In genomic region chr17:29381472-29381871, GRCm38 (mm10) we compare ENCODE assay signal across 9 mouse cellular contexts. TPM values are rescaled to one million over a fixed set of nuclear protein-coding genes. Genes with fewer than 3 reads are reported as not detected.
DNase-seq lines count a peak whose midpoint lies in the region; ATAC-seq and TF ChIP-seq lines count a peak whose summit lies in the region.
"Had no signal": no experiment of that assay in that cellular context is flagged by ENCODE, and none has a peak within 500 bp of the region (broad histone marks: within the 10 kb centered on the region; RNA-seq: fewer than 3 reads in every experiment).

No protein-coding gene starts in this region.

- no peak overlapping the region for H3K4me2 ChIP-seq in stomach, embryonic 16.5 days (ENCODE audit: low read depth, low read length)

- DNase-seq in right cerebral cortex, postnatal 14 days: peak; percentile 61
- no peak for DNase-seq in right cerebral cortex, postnatal 25 days
- peak; percentile 44 to 70 for DNase-seq in left cerebral cortex, postnatal 14 days (ENCODE audit: low spot score in 2 of 2)

- ATAC-seq in erythroblast, adult 5-6 weeks (replicated peaks; ENCODE audit: low FRiP score, poor library complexity, severe bottlenecking): peak; percentile 87
- ATAC-seq in hematopoietic stem cell, adult 5-6 weeks (replicated peaks in 1 of 2; ENCODE audit: insufficient read depth in 1 of 2, low FRiP score in 2 of 2, low TSS enrichment in 1 of 2, low read depth in 1 of 2, poor library complexity in 2 of 2, severe bottlenecking in 2 of 2): peak; percentile 86 to 93
- peak; percentile 99 for ATAC-seq in megakaryocyte, adult 5-6 weeks (ENCODE audit: poor library complexity, severe bottlenecking)
- peak; percentile 81; the same call in 1 of the 2 replicates for ATAC-seq in stomach, embryonic 16.5 days (ENCODE audit: insufficient read depth, low FRiP score)

- peak overlapping the region; percentile 43 for H3K4me3 ChIP-seq in bone marrow macrophage, adult 2 months (ENCODE audit: insufficient read depth, low read length)
- no peak overlapping the region for H3K4me3 ChIP-seq in stomach, embryonic 16.5 days (replicated peaks; ENCODE audit: low read length)
- H3K4me3 ChIP-seq: erythroblast, embryonic 14.5 days had no signal

- peak overlapping the region; percentile 74 for H3K27ac ChIP-seq in bone marrow macrophage, adult 2 months (ENCODE audit: insufficient read depth, low read depth, low read length)
- H3K27ac ChIP-seq in stomach, embryonic 16.5 days (ENCODE audit: low read length): no peak overlapping the region

- intact Hi-C loops in left cerebral cortex, postnatal 14 days (cut with DNase I): loop anchor here (5.0 kb wide), 1 partner anchor 131 kb away; no protein-coding TSS in a partner anchor

- H3K9me3 ChIP-seq in stomach, embryonic 16.5 days (replicated peaks; ENCODE audit: control insufficient read depth, low read length): no peaks in the 10 kb centered on the region

- H3K9ac ChIP-seq in stomach, embryonic 16.5 days (ENCODE audit: low read length): no peak overlapping the region

- no peaks in the 10 kb centered on the region for H3K27me3 ChIP-seq in stomach, embryonic 16.5 days (ENCODE audit: control insufficient read depth, insufficient read depth, low read length)

- peaks cover 26% of the 10 kb centered on the region for H3K4me1 ChIP-seq in bone marrow macrophage, adult 2 months (ENCODE audit: control insufficient read depth, insufficient read depth, low read length)
- no peaks in the 10 kb centered on the region for H3K4me1 ChIP-seq in stomach, embryonic 16.5 days (ENCODE audit: control insufficient read depth, insufficient read depth, low read length)

- 25% methylated on average over 7 of the region's 7 CpGs for WGBS in stomach, embryonic 16.5 days

- no peak for TF ChIP-seq POLR2A in bone marrow macrophage, adult 2 months (IDR thresholded peaks at IDR 0.05; ENCODE audit: borderline replicate concordance, low read depth, low read length)

- no peaks in the 10 kb centered on the region for H3K36me3 ChIP-seq in stomach, embryonic 16.5 days (ENCODE audit: control insufficient read depth, insufficient read depth, low read length)

- TF ChIP-seq CTCF in bone marrow macrophage, adult 2 months (IDR thresholded peaks at IDR 0.05; ENCODE audit: low read depth, low read length): peak; percentile 44; the same call in 1 of the 2 replicates

RNA-seq across cellular contexts. Expression of gene Fgd2, which starts 20.8 kb away (rescaled TPM):
- 136 and 152 TPM in 2 replicates for polyA plus RNA-seq in bone marrow macrophage, adult 2 months (2012; ENCODE audit: insufficient read depth, insufficient read length, missing spikeins)
- 3.3 TPM in 2 replicates for total RNA-seq in erythroblast, adult 5-6 weeks (2015; ENCODE audit: low replicate concordance)
- total RNA-seq in erythroblast, adult 5-6 weeks (2017; ENCODE audit: low replicate concordance): 2.5 and 4.3 TPM in 2 replicates
- 36.9 and 54.2 TPM in 2 replicates for total RNA-seq in hematopoietic stem cell, adult 5-6 weeks (2017)
- total RNA-seq in left cerebral cortex, postnatal 14 days (2021): 1 to 10 TPM; 4.8 to 9.0 TPM
- total RNA-seq in megakaryocyte, adult 5-6 weeks (2015): 44.8 and 47.7 TPM in 2 replicates
- 45.5 and 48.0 TPM in 2 replicates for total RNA-seq in megakaryocyte, adult 5-6 weeks (2017)
- polyA plus RNA-seq in stomach, embryonic 16.5 days (2015; fragmentation: Nextera tagmentation; extraction: Ambion mirVana): 12.1 and 13.1 TPM in 2 replicates

RNA-seq across cellular contexts. Expression of gene Mtch1, which starts 33.7 kb away (rescaled TPM):
- 129 and 138 TPM in 2 replicates for polyA plus RNA-seq in bone marrow macrophage, adult 2 months (2012; ENCODE audit: insufficient read depth, insufficient read length, missing spikeins)
- 19.2 and 28.0 TPM in 2 replicates for total RNA-seq in erythroblast, adult 5-6 weeks (2015; ENCODE audit: low replicate concordance)
- 19.1 and 31.1 TPM in 2 replicates for total RNA-seq in erythroblast, adult 5-6 weeks (2017; ENCODE audit: low replicate concordance)
- total RNA-seq in hematopoietic stem cell, adult 5-6 weeks (2017): 60.6 and 87.5 TPM in 2 replicates
- 100 to 1,000 TPM; 486 to 490 TPM for total RNA-seq in left cerebral cortex, postnatal 14 days (2021)
- 111 and 128 TPM in 2 replicates for total RNA-seq in megakaryocyte, adult 5-6 weeks (2015)
- total RNA-seq in megakaryocyte, adult 5-6 weeks (2017): 84.1 and 107 TPM in 2 replicates
- 91.7 and 102 TPM in 2 replicates for polyA plus RNA-seq in stomach, embryonic 16.5 days (2015; fragmentation: Nextera tagmentation; extraction: Ambion mirVana)
